Mouse (Mus musculus) testis, postnatal 10 days (tissue): ENCODE measurements at regions not wholly inside any gene's neighbourhood (a gene's known extent, or its start where the extent isn't known, plus 50 kb on each side); places are given as distances from the start of the nearest gene placed in this dataset.

Source experiments
- DNase-seq: peaks from one replicate; pipeline ENCODE4 v3.0.0; 2021; ENCODE audit warnings: low spot score

DNA sequence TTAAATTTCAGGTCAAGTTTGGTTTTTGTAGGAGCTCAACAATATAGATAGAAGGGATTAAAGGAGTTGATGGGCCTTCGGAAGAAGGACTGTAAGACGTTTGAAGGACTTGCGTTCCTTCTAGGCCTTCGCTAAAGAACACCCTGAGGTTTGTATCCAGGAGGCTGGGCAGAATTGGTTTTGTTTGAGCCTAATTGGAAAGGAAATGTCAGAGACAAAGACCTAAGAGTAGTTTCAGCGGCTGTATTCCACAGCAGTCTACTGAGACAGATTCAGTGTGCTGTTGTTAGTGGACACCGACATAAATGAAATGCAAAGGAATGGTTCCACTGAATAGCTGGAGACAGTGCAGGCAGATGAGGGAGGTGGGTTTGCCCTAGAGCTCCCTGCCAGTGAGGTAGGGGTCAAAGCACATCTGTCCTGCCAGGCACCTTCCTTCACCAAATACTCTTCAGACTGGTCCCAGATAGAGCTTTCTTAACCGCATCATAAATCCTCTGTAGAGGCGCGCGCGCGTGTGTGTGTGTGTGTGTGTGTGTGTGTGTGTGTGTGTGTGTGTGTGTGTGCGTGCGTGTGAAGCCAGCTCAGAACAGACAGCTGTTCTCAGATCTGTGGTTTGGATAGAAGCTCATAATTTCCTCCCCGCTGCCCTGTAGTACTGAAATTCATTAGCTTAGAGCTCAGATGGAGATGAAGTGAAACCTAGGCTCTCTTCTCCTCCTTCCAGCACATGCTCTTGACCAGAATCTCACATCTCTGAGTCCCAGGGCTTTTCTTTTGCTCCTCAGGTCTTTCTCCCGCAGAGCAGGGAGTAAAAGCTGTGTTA is 209.7 kb downstream of the Ktn1 start:
- no peak for DNase-seq

- DNase-seq = no peak
Observed at GRCm38 (mm10) chr14:47862556-47862955, 214.3 kb downstream of the Ktn1 start.

DNA sequence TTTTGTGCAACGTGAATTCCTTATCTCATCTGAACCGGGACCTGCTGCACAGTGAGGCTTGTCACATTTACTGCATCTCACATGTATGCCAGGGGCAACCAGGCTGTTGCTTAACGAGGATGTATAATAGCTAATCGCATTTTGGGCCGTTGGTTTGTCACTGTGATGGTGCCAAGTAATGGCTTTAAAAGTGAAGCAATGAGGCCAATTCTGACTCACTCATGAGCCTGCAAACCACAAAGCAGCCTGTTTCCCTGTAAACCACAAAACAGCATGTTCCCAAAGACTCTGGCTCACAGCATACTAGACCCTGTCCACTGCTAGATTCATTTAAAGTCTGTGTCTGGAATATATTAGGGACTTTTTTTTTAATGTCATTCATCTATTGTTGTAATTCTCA is 214.8 kb downstream of the Ktn1 start:
- DNase-seq = no peak

- no peak for DNase-seq
Observed at GRCm38 (mm10) chr14:47863701-47864100, 215.5 kb downstream of the Ktn1 start.

GRCm38 (mm10) chr14:47867017-47867416 is 218.8 kb downstream of the Ktn1 start:
- no peak for DNase-seq

GRCm38 (mm10) chr14:47868258-47868780 is 220.1 kb downstream of the Ktn1 start:
- DNase-seq = no peak

DNA sequence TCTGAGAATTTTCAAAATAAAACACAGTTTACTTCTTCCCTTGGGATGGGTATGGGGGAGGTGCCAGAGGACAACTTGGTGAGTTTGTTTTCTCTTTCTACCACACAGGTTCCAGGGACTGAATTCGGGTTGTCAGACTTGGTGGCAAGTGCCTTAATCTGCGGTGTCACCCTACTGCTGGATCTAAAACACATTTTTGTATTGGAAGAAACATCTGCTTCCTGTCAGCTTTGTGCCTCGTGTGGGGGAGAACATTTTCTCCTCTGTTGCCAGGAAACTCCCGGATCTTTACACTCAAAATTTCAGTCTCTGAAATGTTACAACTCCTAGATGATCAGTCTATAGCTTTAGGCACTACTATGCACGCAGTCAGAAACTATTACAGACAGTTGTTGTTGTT is 228.3 kb downstream of the Ktn1 start:
- DNase-seq = no peak

- no peak for DNase-seq
Observed at GRCm38 (mm10) chr14:47877167-47877566, 228.9 kb downstream of the Ktn1 start.

DNA sequence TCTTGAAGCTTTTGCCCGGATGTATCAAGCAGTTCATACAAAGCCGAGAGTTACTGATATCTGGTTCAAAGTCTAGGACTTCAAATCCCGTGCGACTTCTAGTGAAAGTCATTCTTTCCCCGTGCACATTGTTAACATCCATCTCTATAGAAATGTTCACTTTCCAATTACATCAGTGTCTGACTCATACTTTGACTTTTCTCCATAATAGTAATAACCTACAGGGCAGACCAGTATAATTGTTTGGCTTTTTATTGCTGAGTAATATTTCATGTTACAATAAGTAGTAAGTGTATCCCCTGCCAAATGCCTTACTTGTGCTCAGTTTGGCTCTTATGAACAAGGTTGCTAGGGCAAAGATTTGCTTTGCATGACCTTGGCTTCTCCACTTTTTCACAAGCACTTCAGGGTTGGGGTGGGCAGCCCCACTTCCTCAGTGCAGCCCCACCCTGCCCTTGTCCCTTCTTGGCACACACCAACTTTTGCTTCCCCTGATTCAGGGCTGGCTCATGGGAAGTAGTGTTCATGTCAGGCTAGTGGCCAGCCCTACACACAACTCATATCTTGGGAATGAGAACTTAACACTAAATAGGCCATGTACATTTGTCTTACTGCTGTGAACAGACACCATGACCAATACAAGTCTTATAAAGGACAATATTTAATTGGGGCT is 229.7 kb downstream of the Ktn1 start:
- DNase-seq = no peak

- DNase-seq = no peak
Observed at GRCm38 (mm10) chr14:47885326-47885725, 235.3 kb upstream of the Peli2 start.

GRCm38 (mm10) chr14:47890251-47891198 is 230.1 kb upstream of the Peli2 start:
- DNase-seq = no peak

DNA sequence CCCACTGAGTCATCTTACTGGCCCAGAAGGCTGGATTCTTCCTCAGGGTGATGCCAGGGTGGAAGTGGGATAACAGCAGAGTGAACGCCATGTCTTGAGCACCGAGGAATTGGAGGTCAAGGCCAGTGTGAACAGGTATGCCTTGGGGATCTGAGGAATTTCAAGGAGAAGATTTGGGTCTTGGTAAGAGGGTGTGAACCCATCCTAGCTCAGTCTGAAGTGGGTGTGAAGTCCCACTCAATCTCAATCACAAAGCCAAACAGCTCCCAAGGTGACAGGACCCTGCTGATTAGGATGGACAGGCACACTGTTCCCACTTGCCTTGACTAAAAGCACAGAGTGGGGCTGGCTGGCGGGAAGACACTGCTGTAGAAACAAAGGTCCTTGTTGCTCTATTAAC is 224.0 kb upstream of the Peli2 start:
- DNase-seq = no peak

DNA sequence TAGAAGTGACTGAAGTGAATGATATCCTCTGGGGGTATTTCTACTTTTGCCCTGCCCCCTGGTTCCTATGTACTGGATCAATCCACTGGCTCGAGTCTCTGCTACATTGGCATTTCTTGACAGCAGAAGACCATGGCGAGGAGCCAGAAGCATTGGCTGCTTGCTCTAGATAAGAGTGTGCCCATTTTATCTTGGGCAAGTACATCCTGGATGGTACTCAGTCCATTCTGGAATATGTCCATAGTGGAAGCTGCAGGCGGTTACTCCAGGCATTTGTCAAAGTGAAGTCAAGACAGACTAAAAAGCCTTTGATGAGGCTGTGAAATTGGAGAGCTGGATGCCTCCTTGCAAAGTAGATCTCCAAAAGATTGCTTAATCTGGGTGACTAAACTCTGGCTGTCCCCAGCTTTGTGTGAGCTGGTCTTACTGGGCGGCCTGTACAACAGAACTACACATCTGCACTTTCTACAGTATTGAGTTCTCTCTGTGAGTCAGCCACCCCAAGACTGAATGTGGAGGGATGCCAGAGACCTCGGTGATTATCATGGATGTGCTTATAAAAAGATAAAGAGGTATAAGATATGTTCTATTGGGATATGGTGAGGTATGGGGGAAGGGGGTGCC is 222.6 kb upstream of the Peli2 start:
- DNase-seq = no peak

- DNase-seq = no peak
Observed at GRCm38 (mm10) chr14:47898605-47899004, 222.0 kb upstream of the Peli2 start.

DNA sequence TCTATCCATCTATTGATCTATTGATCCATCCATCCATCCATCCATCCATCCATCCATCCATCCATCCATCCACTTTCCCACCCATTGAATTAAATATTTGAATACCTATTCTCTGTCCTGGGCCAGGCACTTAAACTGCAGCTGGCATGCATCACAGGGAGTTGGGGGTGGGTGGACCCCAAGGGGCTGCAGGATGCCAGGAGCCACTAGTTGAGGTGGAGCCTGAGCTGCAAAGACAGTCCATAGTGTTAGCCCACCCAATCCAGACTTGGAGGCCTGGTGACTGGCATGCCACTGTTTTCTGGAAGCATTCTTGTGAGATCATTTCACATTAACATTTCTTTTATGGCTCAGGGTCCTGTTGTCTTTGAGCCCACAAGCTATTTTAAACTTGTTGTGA is 215.3 kb upstream of the Peli2 start:
- no peak for DNase-seq

- no peak for DNase-seq
Observed at GRCm38 (mm10) chr14:47909129-47909528, 211.5 kb upstream of the Peli2 start.

- DNase-seq = no peak
Observed at GRCm38 (mm10) chr14:47910741-47911295, 209.8 kb upstream of the Peli2 start.

DNA sequence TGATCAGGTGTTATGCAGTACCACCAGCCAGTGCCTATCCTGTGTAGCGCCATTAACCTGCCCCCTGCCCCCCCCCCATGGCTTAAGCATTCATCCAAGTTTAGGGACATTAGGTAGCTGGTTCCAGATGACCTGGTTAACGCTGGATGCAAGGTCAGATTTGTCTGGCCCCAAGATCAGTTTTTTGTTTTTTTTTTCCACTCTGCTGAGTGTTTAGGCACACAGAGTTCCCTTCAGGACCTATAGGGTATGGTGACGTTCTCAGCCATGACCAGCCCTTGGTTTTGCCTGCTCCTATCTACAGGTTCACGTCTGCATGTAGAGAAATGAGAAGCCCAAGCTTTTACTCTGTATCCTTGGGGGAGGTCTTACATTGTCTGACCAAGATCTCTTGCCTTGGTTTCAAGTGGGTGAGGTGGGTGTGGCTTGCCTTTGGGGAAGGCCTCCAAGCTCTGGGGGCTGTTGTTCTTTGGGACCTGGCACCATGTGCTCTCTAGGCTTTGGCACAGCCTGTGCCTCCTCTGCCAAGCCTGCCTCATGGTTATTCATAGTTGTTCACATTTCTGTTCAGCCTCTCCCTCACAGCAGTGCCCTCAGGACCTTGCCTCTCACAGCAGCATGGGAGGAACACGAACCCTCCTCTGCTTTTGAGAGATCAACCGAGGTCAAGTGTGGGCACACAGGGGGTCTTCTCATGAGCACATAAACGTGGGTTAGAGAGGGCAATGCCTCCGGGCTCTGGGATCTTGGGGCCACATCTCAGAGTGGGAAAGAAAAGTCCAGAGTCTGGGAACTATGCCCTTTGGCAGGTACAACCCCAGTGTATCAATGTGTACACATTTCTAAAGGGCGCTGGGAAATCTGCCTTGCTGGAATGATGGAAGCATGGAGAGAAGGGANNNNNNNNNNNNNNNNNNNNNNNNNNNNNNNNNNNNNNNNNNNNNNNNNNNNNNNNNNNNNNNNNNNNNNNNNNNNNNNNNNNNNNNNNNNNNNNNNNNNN is 208.8 kb upstream of the Peli2 start:
- no peak for DNase-seq

DNA sequence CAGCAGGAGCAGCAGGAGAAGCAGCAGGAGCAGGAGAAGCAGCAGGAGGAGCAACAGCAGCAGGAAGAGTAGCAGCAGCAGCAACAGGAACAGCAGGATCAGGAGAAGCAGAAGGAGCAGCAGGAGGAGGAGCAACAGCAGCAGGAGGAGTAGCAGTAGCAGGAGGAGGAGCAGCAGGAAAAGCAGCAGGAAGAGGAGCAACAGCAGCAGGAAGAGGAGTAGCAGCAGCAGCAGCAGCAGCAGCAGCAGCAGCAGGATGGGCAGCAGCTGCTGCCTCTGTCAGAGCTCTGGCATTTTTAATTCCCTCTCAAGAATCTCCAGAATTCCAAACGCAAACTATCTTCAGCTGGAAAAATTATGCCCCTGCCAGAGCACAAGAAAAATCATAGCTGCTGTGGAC is 205.0 kb upstream of the Peli2 start:
- DNase-seq = no peak

GRCm38 (mm10) chr14:47920638-47921347 is 199.8 kb upstream of the Peli2 start:
- no peak for DNase-seq
